Mouse (Mus musculus) embryonic fibroblast, embryonic 13.5 days (primary cell): ENCODE measurements around the gene Abcb4.

Source experiments
- CTCF ChIP-seq: IDR thresholded peaks from 2 replicates; pipeline ENCODE4 v1.5.1; 2011; ENCODE audit warnings: mild to moderate bottlenecking, control low read depth, low read length, moderate library complexity, borderline replicate concordance; ENCODE audit not compliant: insufficient read depth
- POLR2A ChIP-seq: IDR thresholded peaks from 2 replicates; pipeline ENCODE4 v1.6.1; 2011; ENCODE audit warnings: low read depth, mild to moderate bottlenecking, control low read depth, low read length, moderate library complexity

- no peak for TF ChIP-seq POLR2A
- no peak for TF ChIP-seq CTCF
Observed at GRCm38 (mm10) chr5:8991626-8992025, 98.1 kb downstream of the Abcb4 start.
